Mouse (Mus musculus): ENCODE data around the gene Mmp25. TPM values are rescaled to one million over a fixed set of nuclear protein-coding genes. Genes with fewer than 3 reads are reported as not detected.

Gene Mmp25
- polyA plus RNA-seq, 1 experiment from 2014 or later = 0.62 TPM

- H3K4me1 ChIP-seq (ENCODE audit: control insufficient read depth, insufficient read depth, low read length) = peaks cover 20% of the 10 kb centered on the region
- H3K27ac ChIP-seq (ENCODE audit: low read depth, low read length) = no peak within 1 kb of the TSS
- H3K4me3 ChIP-seq (ENCODE audit: low read depth, low read length) = no peak within 1 kb of the TSS
- no peak within 1 kb of the TSS; the same call in 1 of the 2 replicates for H3K9ac ChIP-seq (ENCODE audit: low read length)
- H3K36me3 ChIP-seq (ENCODE audit: control insufficient read depth, insufficient read depth, low read length) = no peaks in the 10 kb centered on the region
- peak within 1 kb of the TSS; percentile 30 for H3K4me2 ChIP-seq (ENCODE audit: low read length)
- no peaks in the 10 kb centered on the region for H3K9me3 ChIP-seq (replicated peaks; ENCODE audit: control insufficient read depth, low read length)
- DNase-seq (ENCODE audit: low spot score) (no peak), ATAC-seq (no peak)
- 2% methylated on average over 38 of the region's 38 CpGs for WGBS
- H3K27me3 ChIP-seq (replicated peaks; ENCODE audit: control insufficient read depth, insufficient read depth, low read length) = peaks cover 56% of the 10 kb centered on the region
These were observed 34.2 kb upstream of the Mmp25 start, which contains the start of gene Cldn6 for GRCm38 (mm10) chr17:23679127-23679835. TSS of gene Cldn6 (plus strand) at chr17:23679249.

- H3K27ac ChIP-seq (ENCODE audit: low read depth, low read length) = no peak within 1 kb of the TSS
- H3K4me1 ChIP-seq (ENCODE audit: control insufficient read depth, insufficient read depth, low read length) = peaks cover 19% of the 10 kb centered on the region
- no peaks in the 10 kb centered on the region for H3K36me3 ChIP-seq (ENCODE audit: control insufficient read depth, insufficient read depth, low read length)
- peak; percentile 86 for DNase-seq (ENCODE audit: low spot score)
- peak; percentile 41 for ATAC-seq
- peak within 1 kb of the TSS; percentile 45 for H3K4me3 ChIP-seq (ENCODE audit: low read depth, low read length)
- WGBS = under 1% methylated on average over 34 of the region's 34 CpGs
- H3K27me3 ChIP-seq (replicated peaks; ENCODE audit: control insufficient read depth, insufficient read depth, low read length) = peaks cover 48% of the 10 kb centered on the region
- no peaks in the 10 kb centered on the region for H3K9me3 ChIP-seq (replicated peaks; ENCODE audit: control insufficient read depth, low read length)
- peak within 1 kb of the TSS; percentile 60 for H3K9ac ChIP-seq (ENCODE audit: low read length)
- H3K4me2 ChIP-seq (ENCODE audit: low read length) = peak within 1 kb of the TSS; percentile 93
These were observed 32.2 kb upstream of the Mmp25 start, which contains the start of gene Tnfrsf12a for GRCm38 (mm10) chr17:23677236-23677679. TSS of gene Tnfrsf12a (minus strand) at chr17:23677468.

GRCm38 (mm10) chr17:23676473-23677031 is 31.5 kb upstream of the Mmp25 start:
- no peak overlapping the region for H3K27ac ChIP-seq (ENCODE audit: low read depth, low read length)
- H3K27me3 ChIP-seq (replicated peaks; ENCODE audit: control insufficient read depth, insufficient read depth, low read length) = peaks cover 48% of the 10 kb centered on the region
- H3K36me3 ChIP-seq (ENCODE audit: control insufficient read depth, insufficient read depth, low read length) = no peaks in the 10 kb centered on the region
- no peaks in the 10 kb centered on the region for H3K9me3 ChIP-seq (replicated peaks; ENCODE audit: control insufficient read depth, low read length)
- no peak for ATAC-seq
- peak overlapping the region; percentile 60 for H3K9ac ChIP-seq (ENCODE audit: low read length)
- H3K4me1 ChIP-seq (ENCODE audit: control insufficient read depth, insufficient read depth, low read length) = peaks cover 19% of the 10 kb centered on the region
- DNase-seq (ENCODE audit: low spot score) = no peak
- H3K4me3 ChIP-seq (ENCODE audit: low read depth, low read length) = peak overlapping the region; percentile 45
- H3K4me2 ChIP-seq (ENCODE audit: low read length) = peak overlapping the region; percentile 93
- WGBS = 0% methylated on average over 33 of the region's 37 CpGs

- Histone ChIP-seq H3K4me3 (ENCODE audit: low read depth, low read length) (peak overlapping the region; percentile 45), H3K9me3 (replicated peaks; ENCODE audit: control insufficient read depth, low read length) (no peaks in the 10 kb centered on the region), H3K4me2 (ENCODE audit: low read length) (peak overlapping the region; percentile 93), H3K9ac (ENCODE audit: low read length) (0 out of 2 replicates have a peak overlapping the region, but pooled peaks have one; percentile 60), H3K36me3 (ENCODE audit: control insufficient read depth, insufficient read depth, low read length) (no peaks in the 10 kb centered on the region), H3K27me3 (replicated peaks; ENCODE audit: control insufficient read depth, insufficient read depth, low read length) (peaks cover 40% of the 10 kb centered on the region), H3K27ac (ENCODE audit: low read depth, low read length) (no peak overlapping the region), H3K4me1 (ENCODE audit: control insufficient read depth, insufficient read depth, low read length) (peaks cover 19% of the 10 kb centered on the region)
- WGBS = 10% methylated on average over 15 of the region's 15 CpGs
- ATAC-seq (no peak), DNase-seq (ENCODE audit: low spot score) (no peak)
These were observed 30.6 kb upstream of the Mmp25 start for GRCm38 (mm10) chr17:23675564-23676281.

GRCm38 (mm10) chr17:23675127-23675526 is 30.1 kb upstream of the Mmp25 start:
- WGBS = 57% methylated on average over 5 of the region's 5 CpGs
- ATAC-seq = no peak
- H3K4me3 ChIP-seq (ENCODE audit: low read depth, low read length) = no peak overlapping the region

GRCm38 (mm10) chr17:23674271-23674952 is 29.3 kb upstream of the Mmp25 start:
- peak overlapping the region; percentile 73 for H3K4me2 ChIP-seq (ENCODE audit: low read length)
- no peak overlapping the region for H3K27ac ChIP-seq (ENCODE audit: low read depth, low read length)
- H3K4me1 ChIP-seq (ENCODE audit: control insufficient read depth, insufficient read depth, low read length) = peaks cover 19% of the 10 kb centered on the region
- 56% methylated on average over 9 of the region's 9 CpGs for WGBS
- peak overlapping the region; percentile 71 for H3K9ac ChIP-seq (ENCODE audit: low read length)
- peak overlapping the region; percentile 52 for H3K4me3 ChIP-seq (ENCODE audit: low read depth, low read length)
- ATAC-seq (no peak; the same call in 1 of the 2 replicates), DNase-seq (ENCODE audit: low spot score) (no peak)
- no peaks in the 10 kb centered on the region for H3K9me3 ChIP-seq (replicated peaks; ENCODE audit: control insufficient read depth, low read length)
- H3K36me3 ChIP-seq (ENCODE audit: control insufficient read depth, insufficient read depth, low read length) = peaks cover 9% of the 10 kb centered on the region
- peaks cover 27% of the 10 kb centered on the region for H3K27me3 ChIP-seq (replicated peaks; ENCODE audit: control insufficient read depth, insufficient read depth, low read length)

More at GRCm38 (mm10) chr17:23675127-23675526, 30.1 kb upstream of the Mmp25 start:
- H3K4me1 ChIP-seq (ENCODE audit: control insufficient read depth, insufficient read depth, low read length) = peaks cover 19% of the 10 kb centered on the region
- H3K27ac ChIP-seq (ENCODE audit: low read depth, low read length) = no peak overlapping the region
- H3K9me3 ChIP-seq (replicated peaks; ENCODE audit: control insufficient read depth, low read length) = no peaks in the 10 kb centered on the region
- peaks cover 34% of the 10 kb centered on the region for H3K27me3 ChIP-seq (replicated peaks; ENCODE audit: control insufficient read depth, insufficient read depth, low read length)
- DNase-seq (ENCODE audit: low spot score) = no peak
- no peak overlapping the region for H3K4me2 ChIP-seq (ENCODE audit: low read length)
- 0 out of 2 replicates have a peak, but pooled peaks cover 2% of the 10 kb centered on the region for H3K36me3 ChIP-seq (ENCODE audit: control insufficient read depth, insufficient read depth, low read length)
- no peak overlapping the region for H3K9ac ChIP-seq (ENCODE audit: low read length)

- Histone ChIP-seq H3K4me1 (ENCODE audit: control insufficient read depth, insufficient read depth, low read length) (peaks cover 19% of the 10 kb centered on the region), H3K9me3 (replicated peaks; ENCODE audit: control insufficient read depth, low read length) (no peaks in the 10 kb centered on the region), H3K9ac (ENCODE audit: low read length) (peak within 1 kb of the TSS; percentile 71), H3K36me3 (ENCODE audit: control insufficient read depth, insufficient read depth, low read length) (peaks cover 18% of the 10 kb centered on the region), H3K4me2 (ENCODE audit: low read length) (peak within 1 kb of the TSS; percentile 73), H3K4me3 (ENCODE audit: low read depth, low read length) (peak within 1 kb of the TSS; percentile 52), H3K27me3 (replicated peaks; ENCODE audit: control insufficient read depth, insufficient read depth, low read length) (peaks cover 18% of the 10 kb centered on the region), H3K27ac (ENCODE audit: low read depth, low read length) (peak within 1 kb of the TSS; percentile 74; the same call in 1 of the 2 replicates)
- DNase-seq (ENCODE audit: low spot score) (peak; percentile 98), ATAC-seq (peak; percentile 95)
- WGBS = under 1% methylated on average over 45 of the region's 45 CpGs
These were observed 28.5 kb upstream of the Mmp25 start, which contains the start of the genes Hcfc1r1 and Thoc6 for GRCm38 (mm10) chr17:23673424-23674073. TSS of gene Hcfc1r1 (plus strand) at chr17:23673596. TSS of gene Thoc6 (minus strand) at chr17:23673882.

- 68% methylated on average over 3 of the region's 3 CpGs for WGBS
- no peak for DNase-seq (ENCODE audit: low spot score)
- Histone ChIP-seq H3K4me2 (ENCODE audit: low read length) (peak overlapping the region; percentile 73; the same call in 1 of the 2 replicates), H3K27ac (ENCODE audit: low read depth, low read length) (no peak overlapping the region), H3K4me3 (ENCODE audit: low read depth, low read length) (no peak overlapping the region), H3K36me3 (ENCODE audit: control insufficient read depth, insufficient read depth, low read length) (peaks cover 24% of the 10 kb centered on the region), H3K27me3 (replicated peaks; ENCODE audit: control insufficient read depth, insufficient read depth, low read length) (peaks cover 16% of the 10 kb centered on the region; the same call in 1 of the 2 replicates), H3K4me1 (ENCODE audit: control insufficient read depth, insufficient read depth, low read length) (peaks cover 19% of the 10 kb centered on the region), H3K9me3 (replicated peaks; ENCODE audit: control insufficient read depth, low read length) (no peaks in the 10 kb centered on the region), H3K9ac (ENCODE audit: low read length) (no peak overlapping the region)
- ATAC-seq = no peak
These were observed 27.7 kb upstream of the Mmp25 start for GRCm38 (mm10) chr17:23672761-23673160.

Measured in forebrain, embryonic 14.5 days (tissue).